Mouse (Mus musculus) liver, adult 2 months (tissue): ENCODE data around the gene Hoxa5.

Source experiments
- CTCF ChIP-seq: fragments of 200-500 bp; IDR thresholded peaks from 2 replicates; pipeline ENCODE4 v1.5.1; 2011; ENCODE audit warnings: low read depth, low read length, control low read depth
- POLR2A ChIP-seq: fragments of 200-500 bp; IDR thresholded peaks from 2 replicates; pipeline ENCODE4 v1.6.1; 2011; ENCODE audit warnings: low read length, control low read depth; ENCODE audit not compliant: insufficient read depth; ENCODE audit errors: extremely low read depth

DNA sequence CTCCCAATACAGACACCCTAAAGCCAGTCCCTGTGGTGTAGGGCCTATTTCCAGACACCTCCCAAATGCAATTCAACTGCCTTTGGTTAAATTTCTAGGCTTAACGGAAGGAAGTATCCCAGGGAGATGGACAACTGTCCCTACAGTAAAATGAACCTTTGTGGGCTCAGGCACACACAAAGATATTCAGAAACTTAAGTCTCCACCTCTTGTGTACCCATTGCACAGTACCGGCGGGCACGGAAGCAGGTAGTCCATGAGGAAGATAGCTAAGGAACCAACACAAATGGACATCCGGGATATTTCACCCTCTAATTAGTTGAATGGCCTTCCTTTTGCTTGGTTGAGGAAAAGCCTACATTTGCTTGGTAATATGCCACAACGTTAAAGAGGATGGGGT is 28.0 kb downstream of the Hoxa5 start:
- TF ChIP-seq POLR2A: no peak
- TF ChIP-seq CTCF: no peak
